Mouse (Mus musculus): ENCODE data around the gene Slc23a4.

GRCm38 (mm10) chr6:34936743-34937142, 51.5 kb downstream of the Slc23a4 start:
- TF ChIP-seq CTCF (IDR thresholded peaks at IDR 0.05; ENCODE audit: low read depth, low read length), result peak; percentile 13; the same call in 1 of the 2 replicates
- no peak for TF ChIP-seq POLR2A (IDR thresholded peaks at IDR 0.05; ENCODE audit: borderline replicate concordance, low read depth, low read length)
